Mouse (Mus musculus) liver, postnatal 0 days (tissue): ENCODE measurements around the gene Acbd7.

Source experiments
- CTCF ChIP-seq: sonication (generic); IDR thresholded peaks from 2 replicates; pipeline ENCODE4 v1.5.1; 2016; ENCODE audit warnings: antibody characterized with exemption, low read depth
- EP300 ChIP-seq: IDR thresholded peaks from 2 replicates; pipeline ENCODE4 v1.6.1; 2016; ENCODE audit warnings: antibody characterized with exemption, low read depth, mild to moderate bottlenecking

GRCm38 (mm10) chr2:3357887-3358286 is 21.9 kb downstream of the Acbd7 start:
- no peak for TF ChIP-seq CTCF
- TF ChIP-seq EP300 = no peak
